Mouse (Mus musculus): ENCODE data around the gene Krtap1-3.
"Not testable (repeated sequence)": the region's sequence is repeated elsewhere in the genome, so short reads cannot be mapped to it uniquely, and the experiment has no call there.

Krtap1-3 gene

DNA sequence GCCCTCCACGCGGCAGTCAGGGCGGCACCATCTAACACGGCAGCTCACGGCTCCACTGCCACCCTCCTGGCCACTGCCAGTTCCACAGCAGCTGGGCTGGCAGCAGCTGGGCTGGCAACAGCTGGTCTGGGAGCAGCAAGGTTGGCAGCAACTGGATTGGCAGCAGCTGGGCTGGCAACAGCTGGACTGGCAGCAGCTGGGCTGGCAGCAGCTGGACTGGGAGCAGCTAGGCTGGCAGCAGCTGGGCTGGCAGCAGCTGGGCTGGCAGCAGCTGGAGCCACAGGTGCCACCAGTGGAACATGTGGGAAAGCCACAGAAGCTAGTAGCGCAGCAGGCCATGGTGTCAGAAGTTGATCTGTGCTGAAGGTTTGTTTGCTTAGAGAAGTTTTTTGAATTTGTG is at the start of gene Krtap1-3:
TSS of gene Krtap1-3 (minus strand) at position 359 of the 400 bp plus-strand sequence.
- in situ Hi-C loops (cut with MboI, MseI): no loop called here

DNA sequence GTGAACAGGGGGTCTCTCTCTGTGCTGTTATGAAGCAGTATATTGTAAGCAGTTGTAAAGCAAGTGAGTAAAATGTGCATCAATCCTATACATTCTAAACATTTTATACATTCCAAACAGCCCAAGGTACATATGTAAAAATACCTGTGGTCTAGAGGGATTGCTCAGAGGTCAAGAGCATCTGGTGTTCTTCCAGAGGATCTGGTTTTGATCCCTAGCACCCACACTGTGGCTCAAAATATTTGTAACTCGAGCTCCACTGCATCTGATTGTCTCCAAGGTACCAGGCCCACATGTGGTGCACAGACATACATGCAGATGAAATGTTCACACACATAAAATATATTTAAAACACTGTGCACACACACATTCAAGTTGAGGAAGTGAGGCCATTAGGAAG is 49.8 kb upstream of the Krtap1-3 start:
- in situ Hi-C loops (cut with MboI, MseI): no loop called here

GRCm38 (mm10) chr11:99637086-99637485 is 45.9 kb upstream of the Krtap1-3 start:
- in situ Hi-C loops (cut with MboI, MseI): no loop called here

- in situ Hi-C loops (cut with MboI, MseI): no loop called here
These were observed 43.6 kb upstream of the Krtap1-3 start, which contains the start of gene Krtap4-2 for GRCm38 (mm10) chr11:99634653-99635134. Gene Krtap4-2 (minus strand): TSS chr11:99635084.

- in situ Hi-C loops (cut with MboI, MseI): no loop called here
These were observed 42.2 kb upstream of the Krtap1-3 start for GRCm38 (mm10) chr11:99633293-99633692.

- in situ Hi-C loops (cut with MboI, MseI): no loop called here
These were observed 39.8 kb upstream of the Krtap1-3 start for GRCm38 (mm10) chr11:99630890-99631289.

DNA sequence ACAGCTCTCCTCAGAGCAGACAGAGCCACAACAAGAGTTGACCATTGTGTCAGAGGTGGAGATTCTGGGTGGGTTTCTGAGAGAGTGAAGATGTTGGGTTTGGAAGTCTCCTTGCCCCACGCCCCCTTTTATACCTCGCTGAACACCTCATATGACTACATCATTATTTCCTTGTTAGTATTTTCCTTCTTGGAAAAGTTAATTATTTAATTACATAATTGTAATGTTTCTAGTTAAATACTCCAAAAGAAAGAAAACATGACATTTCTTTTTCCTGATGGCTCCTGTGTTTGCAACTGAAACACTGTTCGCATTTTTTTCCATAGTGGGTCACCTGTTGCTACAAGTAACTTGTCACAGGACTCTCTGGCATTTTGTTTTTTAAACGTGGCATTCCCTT is 37.0 kb upstream of the Krtap1-3 start, which contains the start of gene Krtap4-1:
TSS of gene Krtap4-1 (minus strand) at position 101 of the 400 bp plus-strand sequence.
- in situ Hi-C loops (cut with MboI, MseI): no loop called here

GRCm38 (mm10) chr11:99620335-99620734 is 29.2 kb upstream of the Krtap1-3 start, which contains the start of gene Gm11562:
Gene Gm11562 (minus strand): TSS chr11:99620435.
- in situ Hi-C loops (cut with MboI, MseI): no loop called here

DNA sequence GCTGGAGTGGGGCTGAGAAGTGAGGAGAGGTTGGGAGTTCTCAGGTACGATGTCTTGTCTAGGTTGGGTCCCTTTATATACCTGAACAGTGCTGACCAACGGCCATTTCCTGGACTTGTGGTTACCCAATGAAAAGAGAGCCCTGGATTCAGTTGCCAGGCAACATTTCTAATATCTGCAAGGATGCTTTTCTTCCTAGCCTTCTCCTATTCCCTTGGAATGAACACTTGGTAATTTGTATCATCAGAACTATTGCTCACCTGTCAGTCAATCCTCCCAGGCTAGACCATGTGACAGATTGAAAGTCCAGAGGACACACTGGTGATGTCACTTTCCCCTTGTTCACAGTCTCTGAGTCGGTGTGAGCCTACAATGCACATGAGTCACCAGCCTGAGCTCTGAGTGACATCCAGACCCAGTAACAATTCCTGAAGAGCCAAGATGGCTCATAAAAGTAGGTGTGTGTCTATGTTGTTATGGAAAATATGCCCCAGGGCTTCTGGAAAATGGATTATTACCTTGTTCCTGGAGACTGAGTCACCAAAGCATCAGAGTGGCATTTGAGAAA is 23.7 kb upstream of the Krtap1-3 start, which contains the start of gene Krtap2-4:
TSS of gene Krtap2-4 (minus strand) at position 51 of the 568 bp plus-strand sequence.
- in situ Hi-C loops (cut with MboI, MseI): no loop called here

GRCm38 (mm10) chr11:99610089-99610488 is 18.9 kb upstream of the Krtap1-3 start, which contains the start of gene Gm11937:
Gene Gm11937 (minus strand): TSS chr11:99610189.
- in situ Hi-C loops (cut with MboI, MseI): not testable (repeated sequence)

DNA sequence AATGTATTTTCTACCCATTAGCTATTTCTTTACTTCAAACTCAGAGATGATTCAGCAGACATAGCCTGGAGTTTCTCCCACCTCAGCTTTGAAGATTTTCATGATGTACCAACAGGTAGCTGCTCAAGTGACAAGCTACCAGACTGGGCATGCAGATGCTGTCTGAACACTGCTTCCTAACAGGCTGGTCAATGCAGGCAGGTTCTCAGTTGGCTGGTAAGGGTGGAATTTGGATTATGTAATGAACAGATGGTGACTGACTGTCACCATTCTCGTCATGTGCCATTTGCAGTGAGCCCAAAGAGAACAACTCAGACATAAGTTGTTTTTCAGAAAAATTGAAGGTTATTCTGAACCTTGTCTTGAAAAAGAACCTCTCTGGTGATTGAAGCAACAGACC is 18.0 kb upstream of the Krtap1-3 start:
- in situ Hi-C loops (cut with MboI, MseI): no loop called here

- in situ Hi-C loops (cut with MboI, MseI): not testable (repeated sequence)
These were observed 12.1 kb upstream of the Krtap1-3 start, which contains the start of gene Gm11938 for GRCm38 (mm10) chr11:99603208-99603607. Gene Gm11938 (minus strand): TSS chr11:99603308.

DNA sequence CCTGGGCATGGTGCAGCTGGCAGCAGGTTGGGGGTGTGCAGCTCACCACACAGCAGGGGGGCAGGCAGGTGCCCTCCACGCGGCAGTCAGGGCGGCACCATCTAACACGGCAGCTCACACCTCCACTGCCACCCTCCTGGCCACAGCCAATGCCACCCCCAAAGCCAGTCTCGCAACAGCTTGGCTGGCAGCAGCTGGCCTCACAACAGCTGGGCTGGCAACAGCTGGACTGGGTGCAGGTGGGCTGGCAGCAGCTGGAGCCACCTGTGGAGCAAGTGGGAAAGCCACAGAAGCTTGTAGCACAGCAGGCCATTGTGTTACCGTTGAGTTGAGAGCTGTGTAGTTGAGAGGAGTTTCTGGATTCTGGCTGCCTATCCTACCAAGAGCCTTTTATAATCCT is 6.6 kb upstream of the Krtap1-3 start, which contains the start of gene Krtap9-3:
TSS of gene Krtap9-3 (minus strand) at position 364 of the 400 bp plus-strand sequence.
- in situ Hi-C loops (cut with MboI, MseI): not testable (repeated sequence)

DNA sequence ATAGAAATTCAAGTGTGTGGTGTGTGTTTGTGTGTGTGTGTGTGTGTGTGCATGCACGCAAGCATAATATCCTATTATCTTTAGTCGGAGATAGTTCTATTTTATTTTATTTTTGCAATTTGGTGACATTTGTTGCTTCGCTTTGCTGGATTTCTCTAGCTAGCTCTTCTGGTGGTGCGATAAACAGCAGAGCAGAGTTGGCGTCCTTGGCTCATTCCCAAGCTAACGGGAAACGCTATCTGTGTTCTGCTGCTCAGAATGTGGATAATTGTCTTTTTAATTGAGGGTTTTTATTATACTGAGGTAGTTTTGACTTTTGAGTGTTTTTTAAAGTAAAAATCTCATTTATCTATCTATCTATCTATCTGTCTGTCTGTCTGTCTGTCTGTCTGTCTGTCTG is 6.0 kb downstream of the Krtap1-3 start:
- in situ Hi-C loops (cut with MboI, MseI): no loop called here

- in situ Hi-C loops (cut with MboI, MseI): no loop called here
These were observed 7.9 kb downstream of the Krtap1-3 start, which contains the start of gene Krtap1-4 for GRCm38 (mm10) chr11:99583245-99583704. Gene Krtap1-4 (minus strand): TSS chr11:99583654.

GRCm38 (mm10) chr11:99581564-99581963 is 9.6 kb downstream of the Krtap1-3 start:
- in situ Hi-C loops (cut with MboI, MseI): no loop called here

DNA sequence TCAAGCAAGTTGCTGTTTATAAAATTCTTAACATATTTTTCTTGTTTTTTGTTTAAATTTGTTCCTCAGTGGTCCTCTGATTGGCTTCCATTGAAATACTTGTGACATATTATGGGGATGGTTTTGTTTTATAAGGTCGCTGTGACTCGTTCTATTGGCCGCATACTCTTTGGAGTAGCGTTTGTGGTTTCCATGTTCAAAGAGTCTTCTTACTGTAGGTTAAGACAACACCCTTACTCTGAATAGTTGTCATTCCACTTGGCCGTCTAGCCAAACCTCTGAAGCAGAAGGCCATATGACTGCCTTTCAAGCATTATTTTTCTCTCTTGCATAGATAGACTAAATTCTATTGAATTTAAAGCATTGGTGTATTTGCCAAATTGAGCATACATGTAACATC is 10.1 kb downstream of the Krtap1-3 start:
- in situ Hi-C loops (cut with MboI, MseI): no loop called here

DNA sequence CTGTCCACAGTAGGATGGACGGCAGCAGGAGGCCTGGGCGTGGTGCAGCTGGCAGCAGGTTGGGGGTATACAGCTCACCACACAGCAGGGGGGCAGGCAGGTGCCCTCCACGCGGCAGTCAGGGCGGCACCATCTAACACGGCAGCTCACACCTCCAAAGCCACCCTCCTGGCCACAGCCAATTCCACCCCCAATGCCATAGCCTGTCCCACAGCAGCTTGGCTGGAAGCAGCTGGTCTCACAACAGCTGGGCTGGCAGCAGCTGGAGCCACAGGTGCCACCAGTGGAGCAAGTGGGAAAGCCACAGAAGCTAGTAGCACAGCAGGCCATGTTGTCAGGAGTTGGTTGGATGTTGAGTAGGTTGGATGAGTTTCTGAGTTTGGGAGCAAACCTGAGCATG is 10.5 kb downstream of the Krtap1-3 start, which contains the start of gene Krtap1-5:
TSS of gene Krtap1-5 (minus strand) at position 381 of the 400 bp plus-strand sequence.
- in situ Hi-C loops (cut with MboI, MseI): no loop called here

DNA sequence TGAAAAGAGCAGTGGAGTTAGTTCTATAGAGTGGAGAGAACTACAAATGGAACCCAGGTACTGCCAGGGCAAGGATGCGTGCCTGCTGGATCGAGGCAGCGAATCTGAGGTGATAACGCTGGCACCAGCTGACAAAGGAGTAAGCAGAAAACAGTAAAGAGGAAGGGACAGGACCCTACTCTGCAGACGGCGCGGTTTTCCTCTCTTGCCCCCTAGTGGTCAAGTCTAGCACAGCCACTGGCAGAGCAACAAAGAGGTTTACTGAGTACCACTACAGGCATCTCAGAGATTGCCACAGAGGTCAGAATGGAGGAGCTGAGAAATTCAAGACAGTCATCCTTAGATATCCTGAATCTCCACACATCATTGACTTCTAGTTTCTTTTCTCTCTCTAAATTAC is 17.0 kb downstream of the Krtap1-3 start:
- in situ Hi-C loops (cut with MboI, MseI): no loop called here

DNA sequence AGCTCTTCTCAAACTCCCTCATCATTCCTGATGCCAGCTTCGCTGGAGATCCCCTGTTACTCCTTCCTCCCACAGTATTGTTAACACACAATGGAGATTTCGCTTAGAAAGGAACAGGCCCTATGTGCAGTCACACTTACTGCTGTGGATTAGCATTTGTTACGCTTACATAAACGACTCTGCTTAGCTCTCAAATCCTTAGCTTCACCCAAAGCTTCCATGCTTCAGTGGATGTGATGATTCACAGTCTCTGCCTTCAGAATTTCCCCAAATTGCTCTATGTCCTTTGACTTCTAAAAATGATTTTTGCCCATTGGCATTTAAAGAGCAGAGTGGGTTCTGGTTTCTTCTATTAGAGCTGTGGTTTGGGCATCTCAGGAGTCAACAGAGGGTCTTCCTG is 18.0 kb downstream of the Krtap1-3 start:
- in situ Hi-C loops (cut with MboI, MseI): no loop called here

DNA sequence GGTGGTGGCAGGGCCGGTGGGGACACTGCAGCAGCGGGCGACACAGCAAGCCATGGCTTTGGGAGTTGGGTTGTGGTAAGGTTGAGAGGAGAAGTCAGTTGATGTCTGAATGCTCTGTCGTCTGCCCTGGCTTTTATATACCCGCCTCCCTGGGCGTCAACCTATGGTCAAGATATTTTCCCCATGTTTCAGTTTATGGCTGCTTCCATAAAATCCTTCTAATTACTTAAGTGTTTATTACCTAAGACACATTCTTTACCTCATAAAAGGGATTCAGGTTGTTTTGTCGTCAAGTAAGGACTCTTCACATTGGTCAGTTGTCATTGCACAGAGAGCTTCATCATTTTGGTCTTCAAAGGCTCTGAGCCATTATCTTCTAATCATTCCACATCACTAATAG is 24.6 kb downstream of the Krtap1-3 start, which contains the start of gene Krtap3-1:
TSS of gene Krtap3-1 (minus strand) at position 101 of the 400 bp plus-strand sequence.
- in situ Hi-C loops (cut with MboI, MseI): no loop called here

DNA sequence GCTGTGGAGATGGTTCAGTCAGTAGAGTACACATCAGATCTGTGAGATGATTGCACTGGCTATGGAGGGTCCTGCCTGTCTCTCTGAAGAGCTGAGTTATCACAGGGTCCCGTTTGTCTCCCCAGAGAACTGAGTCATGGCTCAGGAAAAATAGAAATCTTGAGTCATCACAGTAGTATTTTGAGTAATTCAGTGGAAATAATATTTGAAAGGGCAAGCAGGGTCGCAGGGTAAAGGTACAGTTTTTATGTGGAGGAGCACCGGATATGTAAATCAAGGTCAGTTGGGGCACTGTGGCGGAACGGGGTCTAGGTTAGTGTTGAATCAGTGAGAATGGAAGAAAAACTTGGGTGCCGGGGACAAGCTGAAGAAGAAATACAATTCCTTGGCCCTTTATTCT is 28.6 kb downstream of the Krtap1-3 start:
- in situ Hi-C loops (cut with MboI, MseI): no loop called here

GRCm38 (mm10) chr11:99559366-99559765 is 31.8 kb downstream of the Krtap1-3 start, which contains the start of gene Gm11939:
Gene Gm11939 (minus strand): TSS chr11:99559466.
- in situ Hi-C loops (cut with MboI, MseI): no loop called here
